Mouse (Mus musculus) liver, postnatal 0 days (tissue): Measurements from ENCODE around the gene Cacul1. TPM values are rescaled to one million over a fixed set of nuclear protein-coding genes. Genes with fewer than 3 reads are reported as not detected.

Experiments
- ATAC-seq: fragments of 200-750 bp; cut with Nextera tagmentation; 2 replicates; pipeline ENCODE4 v1.8.0; 2017; ENCODE audit warnings: mild to moderate bottlenecking, moderate library complexity
- DNase-seq: peaks from one replicate; pipeline ENCODE4 v3.0.0-alpha.2; 2016
- H3K27ac ChIP-seq: fragments of 300-500 bp; sonication (generic); 2 replicates; pipeline ENCODE4 v1.5.1; 2014; ENCODE audit warnings: antibody characterized with exemption, moderate library complexity, mild to moderate bottlenecking, low read depth
- H3K27me3 ChIP-seq: fragments of 300-500 bp; sonication (generic); 2 replicates; pipeline ENCODE4 v1.6.1; 2014; ENCODE audit warnings: low read length, control low read depth, mixed read lengths; ENCODE audit not compliant: insufficient read depth
- H3K36me3 ChIP-seq: fragments of 300-500 bp; sonication (generic); replicated peaks from 2 replicates; pipeline ENCODE4 v1.6.1; 2014; ENCODE audit warnings: mild to moderate bottlenecking, control low read depth, low read length, moderate library complexity, mixed read lengths; ENCODE audit not compliant: insufficient read depth
- H3K4me1 ChIP-seq: fragments of 300-500 bp; sonication (generic); 2 replicates; pipeline ENCODE4 v1.6.1; 2014; ENCODE audit warnings: antibody characterized with exemption, mild to moderate bottlenecking, control low read depth; ENCODE audit not compliant: insufficient read depth
- H3K4me2 ChIP-seq: fragments of 300-500 bp; sonication (generic); 2 replicates; pipeline ENCODE4 v1.6.1; 2014; ENCODE audit warnings: low read depth, mild to moderate bottlenecking, low read length, moderate library complexity, mixed read lengths
- H3K4me3 ChIP-seq: fragments of 300-500 bp; sonication (generic); 2 replicates; pipeline ENCODE4 v1.5.1; 2014; ENCODE audit warnings: low read depth, low read length
- H3K9ac ChIP-seq: fragments of 300-500 bp; sonication (generic); replicated peaks from 2 replicates; pipeline ENCODE4 v1.6.1; 2014; ENCODE audit warnings: mild to moderate bottlenecking, moderate library complexity
- H3K9me3 ChIP-seq: fragments of 300-500 bp; sonication (generic); 2 replicates; pipeline ENCODE4 v1.6.1; 2016; ENCODE audit warnings: mild to moderate bottlenecking, control low read depth, low read length, mixed read lengths
- CTCF ChIP-seq: sonication (generic); IDR thresholded peaks from 2 replicates; pipeline ENCODE4 v1.5.1; 2016; ENCODE audit warnings: antibody characterized with exemption, low read depth
- EP300 ChIP-seq: IDR thresholded peaks from 2 replicates; pipeline ENCODE4 v1.6.1; 2016; ENCODE audit warnings: antibody characterized with exemption, low read depth, mild to moderate bottlenecking
- WGBS: fragments of 180-500 bp; shearing (Covaris S2); extraction: QIAGEN DNeasy Blood & Tissue Kit; methylation state at CpG from one replicate; pipeline ENCODE4 v1.1.7; 2014; ENCODE audit not compliant: insufficient replicate concordance; 5-methylcytosine and 5-hydroxymethylcytosine counted together
- polyA plus RNA-seq: library from polyadenylated mRNA; unstranded; fragments of >200 nt; fragmentation: Nextera tagmentation; extraction: Ambion mirVana; gene quantifications from 2 replicates; pipeline ENCODE4 v1.2.1, GENCODE M21; 2015

Gene Cacul1
- 7.8 and 8.6 TPM in 2 replicates for polyA plus RNA-seq

GRCm38 (mm10) chr19:60580582-60581339 is at the start of gene Cacul1:
Cacul1 (minus strand) TSS chr19:60581025.
- H3K27me3 ChIP-seq = no peaks in the 10 kb centered on the region
- H3K9me3 ChIP-seq = no peaks in the 10 kb centered on the region
- no peak for TF ChIP-seq EP300

DNA sequence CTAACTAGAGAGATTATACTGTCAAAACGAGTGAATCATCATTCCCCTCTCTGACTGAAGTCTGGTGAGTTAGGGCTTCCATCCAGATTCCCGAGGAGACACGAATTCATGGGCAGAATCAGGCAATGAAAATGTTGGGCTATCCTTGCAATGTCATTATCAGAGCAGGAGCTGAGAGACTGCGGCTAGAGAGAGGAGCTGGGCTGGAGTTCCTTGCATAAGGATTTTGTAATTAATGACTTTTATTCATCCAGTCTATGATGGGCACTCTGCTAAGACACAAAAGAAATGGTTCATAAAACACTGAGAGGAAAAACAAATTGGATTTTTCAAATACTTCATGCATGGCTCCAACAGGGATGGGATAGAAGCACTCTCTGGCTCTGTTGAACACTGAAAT is 38.6 kb upstream of the Cacul1 start:
- ATAC-seq = no peak
- 51% methylated on average over 4 of the region's 4 CpGs for WGBS
- Histone ChIP-seq H3K9ac (no peak overlapping the region), H3K27ac (no peak overlapping the region), H3K27me3 (no peaks in the 10 kb centered on the region), H3K36me3 (no peaks in the 10 kb centered on the region), H3K9me3 (no peaks in the 10 kb centered on the region), H3K4me1 (no peaks in the 10 kb centered on the region), H3K4me2 (no peak overlapping the region), H3K4me3 (no peak overlapping the region)
- no peak for TF ChIP-seq EP300
- TF ChIP-seq CTCF = no peak
- DNase-seq = no peak

More at GRCm38 (mm10) chr19:60580582-60581339, at the start of gene Cacul1:
- 1% methylated on average over 53 of the region's 64 CpGs for WGBS
- Histone ChIP-seq H3K4me1 (peaks cover 27% of the 10 kb centered on the region), H3K4me3 (peak within 1 kb of the TSS; percentile 99), H3K27ac (peak within 1 kb of the TSS; percentile 92), H3K36me3 (no peaks in the 10 kb centered on the region), H3K4me2 (peak within 1 kb of the TSS; percentile 87), H3K9ac (peak within 1 kb of the TSS; percentile 98)
- DNase-seq = peak; percentile 99
- peak; percentile 96 for ATAC-seq

DNA sequence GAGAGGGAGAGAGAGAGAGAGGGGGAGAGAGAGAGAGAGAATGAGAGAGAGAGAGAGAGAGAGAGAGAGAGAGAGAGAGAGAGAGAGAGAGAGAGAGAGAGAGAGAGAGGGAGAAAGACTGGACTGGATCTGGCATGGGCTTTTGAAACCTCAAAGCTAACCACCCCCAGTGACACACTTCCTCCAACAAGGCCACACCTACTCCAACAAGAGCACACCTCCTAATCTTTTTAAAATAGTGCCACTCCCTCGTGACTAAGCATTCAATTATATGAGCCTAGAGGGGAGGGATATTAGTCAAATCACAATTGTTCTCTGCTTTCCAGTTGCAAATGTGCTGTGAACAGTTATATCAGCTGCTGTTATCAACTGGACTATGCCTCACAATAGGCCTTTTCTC is 36.2 kb upstream of the Cacul1 start:
- no peak overlapping the region for H3K4me3 ChIP-seq
- H3K27ac ChIP-seq = no peak overlapping the region
- no peak overlapping the region for H3K9ac ChIP-seq
- no peaks in the 10 kb centered on the region for H3K9me3 ChIP-seq
- H3K27me3 ChIP-seq = no peaks in the 10 kb centered on the region
- DNase-seq (no peak), ATAC-seq (no peak)
- no peak for TF ChIP-seq CTCF
- no peak for TF ChIP-seq EP300
- 23% methylated on average over 1 of the region's 1 CpGs for WGBS
- H3K4me2 ChIP-seq = no peak overlapping the region
- H3K36me3 ChIP-seq = no peaks in the 10 kb centered on the region
- no peaks in the 10 kb centered on the region for H3K4me1 ChIP-seq

DNA sequence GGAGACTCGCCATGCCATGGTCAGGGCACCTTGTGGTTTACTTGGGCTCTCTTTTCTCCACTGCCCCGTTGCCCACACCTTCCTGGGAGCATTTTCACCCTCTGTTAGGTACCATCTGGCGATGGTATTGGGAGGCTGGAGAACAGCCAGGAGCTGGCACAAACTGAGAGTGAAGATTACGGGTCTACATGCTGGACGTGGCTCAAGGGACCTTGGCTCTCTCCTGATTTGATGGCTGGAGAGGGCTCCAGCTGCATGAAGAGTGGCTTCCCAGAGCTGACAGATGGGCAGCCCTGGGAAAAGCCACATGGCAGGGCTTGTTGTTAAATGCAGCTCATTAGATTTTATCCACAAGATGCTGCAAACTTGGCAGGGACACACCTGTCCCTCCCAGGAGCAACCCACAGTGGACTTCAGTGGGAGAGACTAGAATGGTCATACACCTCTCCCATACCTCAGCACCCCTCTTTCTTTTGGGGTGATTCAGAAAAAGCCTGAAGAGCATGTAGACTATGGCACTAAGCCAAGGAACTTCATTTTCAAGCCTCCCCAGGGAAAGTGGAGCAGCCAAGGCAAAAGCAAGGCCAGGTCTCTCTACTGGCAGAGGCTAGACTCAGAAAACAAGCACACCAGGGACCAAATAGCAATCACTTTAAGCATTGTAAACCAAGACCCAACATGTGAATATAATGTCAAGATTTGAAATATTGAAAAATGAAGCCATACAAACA is 34.8 kb upstream of the Cacul1 start:
- no peak overlapping the region for H3K27ac ChIP-seq
- TF ChIP-seq EP300 (no peak), CTCF (no peak)
- H3K36me3 ChIP-seq = no peaks in the 10 kb centered on the region
- H3K9ac ChIP-seq = no peak overlapping the region
- H3K27me3 ChIP-seq = no peaks in the 10 kb centered on the region
- no peaks in the 10 kb centered on the region for H3K4me1 ChIP-seq
- DNase-seq (no peak), ATAC-seq (no peak)
- no peaks in the 10 kb centered on the region for H3K9me3 ChIP-seq
- no peak overlapping the region for H3K4me3 ChIP-seq
- no peak overlapping the region for H3K4me2 ChIP-seq
- 60% methylated on average over 5 of the region's 5 CpGs for WGBS

DNA sequence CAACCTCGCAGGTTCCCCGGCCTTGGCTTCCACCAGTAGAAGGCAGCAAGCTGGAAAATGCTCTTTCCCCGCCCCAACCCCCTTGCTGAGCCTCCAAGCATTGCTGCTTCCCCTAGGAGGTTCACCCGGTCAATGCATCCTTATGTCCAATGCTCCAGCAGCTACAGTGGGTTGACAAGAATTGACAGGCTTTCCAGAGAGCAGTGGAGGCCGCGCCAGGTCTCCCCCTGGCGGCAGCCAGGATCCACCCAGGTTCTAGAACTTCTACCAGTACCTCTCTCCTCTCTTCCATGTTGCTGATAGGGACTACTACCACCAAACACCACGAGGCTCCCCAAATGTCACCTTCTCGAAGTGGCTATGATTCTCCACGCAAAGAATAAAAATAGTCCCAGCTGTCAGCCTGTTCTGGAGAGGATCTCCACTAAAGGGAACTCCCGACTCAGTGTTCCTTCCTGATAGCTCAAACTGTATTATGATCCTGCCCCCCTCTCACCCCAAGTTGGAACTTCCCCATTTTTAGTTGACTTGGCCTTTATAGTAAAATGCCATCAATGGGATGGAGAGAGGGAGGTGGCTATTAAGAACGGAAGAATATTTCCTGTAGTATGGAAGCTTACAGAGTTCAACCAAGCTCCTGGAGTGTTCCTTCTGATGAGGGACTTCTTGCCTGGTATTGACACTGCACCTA is 30.8 kb upstream of the Cacul1 start:
- Histone ChIP-seq H3K27ac (no peak overlapping the region), H3K27me3 (no peaks in the 10 kb centered on the region), H3K9ac (no peak overlapping the region), H3K4me1 (no peaks in the 10 kb centered on the region), H3K9me3 (no peaks in the 10 kb centered on the region), H3K4me3 (no peak overlapping the region), H3K4me2 (no peak overlapping the region), H3K36me3 (no peaks in the 10 kb centered on the region)
- no peak for ATAC-seq
- DNase-seq = peak; percentile 44
- 33% methylated on average over 12 of the region's 12 CpGs for WGBS
- no peak for TF ChIP-seq EP300
- peak; percentile 61 for TF ChIP-seq CTCF

- Histone ChIP-seq H3K36me3 (no peaks in the 10 kb centered on the region), H3K9ac (no peak overlapping the region), H3K4me1 (no peaks in the 10 kb centered on the region), H3K4me2 (no peak overlapping the region), H3K9me3 (no peaks in the 10 kb centered on the region), H3K27me3 (no peaks in the 10 kb centered on the region), H3K27ac (no peak overlapping the region), H3K4me3 (no peak overlapping the region)
- TF ChIP-seq CTCF (peak; percentile 86), EP300 (no peak)
- DNase-seq (peak; percentile 59), ATAC-seq (no peak)
- WGBS = 34% methylated on average over 5 of the region's 5 CpGs
Measured at GRCm38 (mm10) chr19:60608766-60609165, 27.9 kb upstream of the Cacul1 start.
